Mouse (Mus musculus) hindbrain, postnatal 0 days (tissue): ENCODE data around the gene Ehd1. TPM values are rescaled to one million over a fixed set of nuclear protein-coding genes. Genes with fewer than 3 reads are reported as not detected.
A peak's percentile ranks its signal among the peaks of the same experiment; 100 is the strongest.

Source experiments
- ATAC-seq: fragments of 200-750 bp; cut with Nextera tagmentation; 2 replicates; pipeline ENCODE4 v1.8.0; 2017; ENCODE audit warnings: mild to moderate bottlenecking, moderate TSS enrichment, moderate library complexity
- DNase-seq: peaks from one replicate; pipeline ENCODE4 v3.0.0-alpha.2; 2015; ENCODE audit warnings: low spot score
- H3K27ac ChIP-seq: fragments of 300-500 bp; sonication (generic); 2 replicates; pipeline ENCODE4 v1.5.1; 2014; ENCODE audit warnings: mild to moderate bottlenecking
- H3K27me3 ChIP-seq: fragments of 300-500 bp; sonication (generic); 2 replicates; pipeline ENCODE4 v1.6.1; 2014; ENCODE audit warnings: low read length, mixed read lengths; ENCODE audit not compliant: insufficient read depth
- H3K36me3 ChIP-seq: fragments of 300-500 bp; sonication (generic); 2 replicates; pipeline ENCODE4 v1.6.1; 2014; ENCODE audit warnings: low read length, mixed read lengths; ENCODE audit not compliant: insufficient read depth
- H3K4me1 ChIP-seq: fragments of 300-500 bp; sonication (generic); 2 replicates; pipeline ENCODE4 v1.6.1; 2014; ENCODE audit warnings: antibody characterized with exemption, low read length, mixed read lengths; ENCODE audit not compliant: insufficient read depth
- H3K4me2 ChIP-seq: fragments of 300-500 bp; sonication (generic); 2 replicates; pipeline ENCODE4 v1.6.1; 2014; ENCODE audit warnings: low read depth, mild to moderate bottlenecking, low read length, moderate library complexity, mixed read lengths
- H3K4me3 ChIP-seq: fragments of 300-500 bp; sonication (generic); 2 replicates; pipeline ENCODE4 v1.5.1; 2014; ENCODE audit warnings: low read length
- H3K9ac ChIP-seq: fragments of 300-500 bp; sonication (generic); replicated peaks from 2 replicates; pipeline ENCODE4 v1.6.1; 2014; ENCODE audit warnings: mild to moderate bottlenecking, low read length, moderate library complexity, mixed read lengths
- H3K9me3 ChIP-seq: fragments of 300-500 bp; sonication (generic); 2 replicates; pipeline ENCODE4 v1.6.1; 2016; ENCODE audit warnings: low read length, mixed read lengths
- CTCF ChIP-seq: IDR thresholded peaks from 2 replicates; pipeline ENCODE4 v1.5.1; 2016; ENCODE audit warnings: antibody characterized with exemption, control low read depth, low read depth
- WGBS: fragments of 180-500 bp; shearing (Covaris S2); extraction: QIAGEN DNeasy Blood & Tissue Kit; methylation state at CpG from one replicate; pipeline ENCODE4 v1.1.7; 2014; 5-methylcytosine and 5-hydroxymethylcytosine counted together
- polyA plus RNA-seq: library from polyadenylated mRNA; unstranded; fragments of >200 nt; fragmentation: Nextera tagmentation; extraction: Ambion mirVana; gene quantifications from 2 replicates; pipeline ENCODE4 v1.2.1, GENCODE M21; 2015
- total RNA-seq: library from RNA; depleted of rRNA; stranded (reverse); fragments of >200 nt; gene quantifications from 2 replicates; pipeline ENCODE4 v1.2.3, GENCODE M21; 2014

Ehd1 gene
- total and polyA plus RNA-seq, 2 experiments from 2014 or later, result 77.5 to 135 TPM

DNA sequence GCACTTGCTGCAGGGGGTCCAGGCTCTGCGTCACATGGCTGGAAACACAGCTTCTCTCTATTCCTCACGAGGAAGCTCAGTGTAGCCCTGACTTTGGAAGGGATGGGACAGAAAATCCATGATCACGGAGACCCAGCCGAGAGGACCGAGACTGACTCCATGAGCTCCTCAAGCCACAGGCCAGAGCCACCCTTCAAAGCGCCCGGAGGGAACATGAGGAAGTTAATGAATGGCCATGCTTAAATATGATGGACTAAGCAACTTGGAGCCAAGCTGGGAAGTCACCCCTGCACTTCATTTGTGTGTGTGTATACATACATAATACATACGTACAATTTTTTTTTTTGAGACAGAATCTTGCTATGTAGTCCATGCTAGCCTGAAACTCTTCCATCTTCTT, 5.3 kb upstream of the Ehd1 start:
- no peaks in the 10 kb centered on the region for H3K9me3 ChIP-seq
- H3K9ac ChIP-seq, result no peak overlapping the region
- H3K4me1 ChIP-seq, result peaks cover 7% of the 10 kb centered on the region
- no peak overlapping the region for H3K27ac ChIP-seq
- DNase-seq, result no peak
- TF ChIP-seq CTCF, result no peak
- WGBS, result 42% methylated on average over 8 of the region's 8 CpGs
- ATAC-seq, result no peak
- H3K4me2 ChIP-seq, result no peak overlapping the region
- H3K27me3 ChIP-seq, result no peaks in the 10 kb centered on the region
- H3K36me3 ChIP-seq, result no peaks in the 10 kb centered on the region
- H3K4me3 ChIP-seq, result no peak overlapping the region

DNA sequence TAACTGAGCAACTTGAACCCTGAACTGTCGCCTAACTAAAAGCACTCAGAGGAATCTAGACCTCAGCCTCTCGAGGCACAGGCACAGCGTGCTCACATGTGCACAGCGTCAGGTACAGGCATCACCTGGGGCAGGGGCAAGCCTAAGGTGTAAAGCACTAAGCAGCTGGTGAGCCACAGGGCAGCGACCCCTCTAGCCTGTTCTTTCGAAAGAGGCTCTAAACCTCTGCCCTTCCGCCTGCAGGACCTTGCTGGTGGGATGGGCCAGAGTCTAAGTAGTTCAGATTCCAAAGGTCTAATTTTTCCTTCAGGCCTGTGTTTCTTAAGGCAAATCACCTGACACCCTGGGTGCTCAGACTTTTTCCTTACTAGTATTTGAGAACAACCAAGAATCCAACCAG, 4.5 kb upstream of the Ehd1 start:
- no peak for TF ChIP-seq CTCF
- H3K9ac ChIP-seq, result no peak overlapping the region
- ATAC-seq (no peak), DNase-seq (no peak)
- H3K9me3 ChIP-seq, result no peaks in the 10 kb centered on the region
- 71% methylated on average over 7 of the region's 7 CpGs for WGBS
- no peaks in the 10 kb centered on the region for H3K27me3 ChIP-seq
- H3K36me3 ChIP-seq, result no peaks in the 10 kb centered on the region
- H3K27ac ChIP-seq, result no peak overlapping the region
- H3K4me3 ChIP-seq, result no peak overlapping the region
- no peak overlapping the region for H3K4me2 ChIP-seq
- H3K4me1 ChIP-seq, result peaks cover 7% of the 10 kb centered on the region

DNA sequence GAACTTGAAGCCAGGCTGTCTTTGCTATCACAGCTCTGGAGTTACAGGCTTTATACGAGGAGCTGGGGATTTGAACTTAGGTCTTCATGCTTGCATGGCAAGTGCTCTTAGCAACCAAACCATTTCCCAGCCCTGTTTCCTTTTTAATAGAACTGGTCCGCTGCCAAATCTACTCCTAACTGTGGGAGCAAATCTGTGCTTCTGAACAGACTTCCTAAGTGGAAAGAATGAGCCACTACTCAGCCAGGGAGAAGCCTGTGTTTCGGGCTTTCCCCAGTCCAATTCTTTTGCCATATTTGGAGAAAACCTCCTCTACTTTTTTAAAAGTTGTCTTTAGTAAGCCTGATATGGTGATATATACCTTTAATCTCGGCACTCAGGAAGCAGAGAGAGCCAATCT, 3.8 kb upstream of the Ehd1 start:
- WGBS, result 83% methylated on average over 4 of the region's 4 CpGs
- DNase-seq (no peak), ATAC-seq (no peak)
- Histone ChIP-seq H3K9me3 (no peaks in the 10 kb centered on the region), H3K4me2 (no peak overlapping the region), H3K4me3 (no peak overlapping the region), H3K36me3 (no peaks in the 10 kb centered on the region), H3K27ac (no peak overlapping the region), H3K4me1 (peaks cover 10% of the 10 kb centered on the region), H3K9ac (no peak overlapping the region), H3K27me3 (no peaks in the 10 kb centered on the region)
- no peak for TF ChIP-seq CTCF

GRCm38 (mm10) chr19:6273592-6273991, 2.9 kb upstream of the Ehd1 start:
- H3K4me2 ChIP-seq, result no peak overlapping the region
- WGBS, result 82% methylated on average over 4 of the region's 4 CpGs
- no peaks in the 10 kb centered on the region for H3K27me3 ChIP-seq
- no peak overlapping the region for H3K9ac ChIP-seq
- H3K4me1 ChIP-seq, result peaks cover 19% of the 10 kb centered on the region
- ATAC-seq (no peak), DNase-seq (no peak)
- no peak for TF ChIP-seq CTCF
- no peak overlapping the region for H3K4me3 ChIP-seq
- H3K9me3 ChIP-seq, result no peaks in the 10 kb centered on the region
- no peaks in the 10 kb centered on the region for H3K36me3 ChIP-seq
- no peak overlapping the region for H3K27ac ChIP-seq

DNA sequence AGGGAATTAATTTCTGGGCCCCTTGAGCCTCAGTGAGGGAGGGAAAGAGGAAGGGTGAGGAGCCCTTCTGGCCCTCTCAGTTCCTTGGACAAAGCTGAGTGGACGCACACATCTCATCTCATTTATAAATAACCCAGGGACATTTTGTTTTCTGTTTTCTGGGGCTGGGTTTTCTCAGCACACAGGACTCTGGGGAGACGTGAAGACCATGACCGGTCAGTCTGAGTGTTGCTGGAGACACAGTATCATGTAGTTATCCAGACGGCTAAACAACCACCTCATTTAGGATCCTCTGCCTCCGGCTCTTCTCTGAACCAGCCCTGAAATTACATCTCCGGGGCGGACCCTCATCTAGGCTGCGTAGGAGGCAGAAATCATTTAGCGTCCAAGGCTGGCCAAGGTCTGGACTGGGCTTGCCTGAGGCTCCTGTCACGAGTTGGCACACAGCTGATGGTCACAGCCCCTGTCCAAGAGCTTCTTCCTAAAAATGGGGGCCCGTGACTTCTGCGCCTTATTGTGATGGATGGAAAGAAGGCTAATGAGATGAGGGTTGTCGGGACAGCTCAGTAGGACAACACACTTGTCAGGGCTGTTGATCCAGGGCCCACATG, 2.4 kb upstream of the Ehd1 start:
- WGBS, result 88% methylated on average over 13 of the region's 13 CpGs
- H3K36me3 ChIP-seq, result no peaks in the 10 kb centered on the region
- no peak overlapping the region for H3K4me3 ChIP-seq
- no peak for TF ChIP-seq CTCF
- H3K9me3 ChIP-seq, result no peaks in the 10 kb centered on the region
- ATAC-seq (no peak), DNase-seq (no peak)
- no peak overlapping the region for H3K4me2 ChIP-seq
- no peak overlapping the region for H3K27ac ChIP-seq
- peaks cover 24% of the 10 kb centered on the region for H3K4me1 ChIP-seq
- H3K9ac ChIP-seq, result no peak overlapping the region
- H3K27me3 ChIP-seq, result no peaks in the 10 kb centered on the region

DNA sequence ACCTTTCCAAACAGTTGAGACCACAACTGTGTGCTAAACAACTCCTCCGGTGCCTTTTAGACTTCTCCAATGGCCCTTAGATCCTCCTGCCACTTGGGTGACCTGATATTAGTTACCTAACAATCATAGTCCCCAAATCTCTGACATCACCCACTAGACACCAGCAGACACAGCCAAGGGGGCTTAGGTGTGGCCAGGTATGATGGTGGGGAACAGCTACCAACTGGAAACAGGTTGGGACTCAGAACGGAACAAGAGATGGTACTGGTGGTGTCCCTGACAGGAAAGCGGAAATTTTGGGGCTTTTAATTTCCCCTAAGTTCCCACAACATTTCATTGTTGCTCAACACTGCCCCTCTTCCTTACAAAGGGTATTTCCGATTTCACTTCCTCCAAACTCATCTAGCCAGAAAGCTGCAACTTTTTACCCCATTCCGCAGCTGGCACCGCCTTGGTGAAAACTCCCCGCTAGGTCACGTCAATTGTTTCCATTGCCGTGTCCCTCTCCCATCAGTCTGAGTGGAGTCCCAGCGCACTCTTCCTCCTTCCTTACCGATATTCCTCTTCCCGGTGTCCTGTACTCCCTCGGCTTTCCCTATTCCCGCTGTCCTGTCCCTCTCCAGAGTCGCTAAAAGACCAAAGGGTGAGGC, 660 bp upstream of the Ehd1 start:
- Histone ChIP-seq H3K9ac (peak overlapping the region; percentile 46), H3K4me1 (peaks cover 33% of the 10 kb centered on the region), H3K27me3 (no peaks in the 10 kb centered on the region), H3K4me2 (peak overlapping the region; percentile 92), H3K9me3 (no peaks in the 10 kb centered on the region), H3K4me3 (peak overlapping the region; percentile 61), H3K27ac (peak overlapping the region; percentile 73; the same call in 1 of the 2 replicates), H3K36me3 (no peaks in the 10 kb centered on the region)
- 5% methylated on average over 15 of the region's 15 CpGs for WGBS
- DNase-seq (peak; percentile 35), ATAC-seq (no peak)
- peak; percentile 19; the same call in 1 of the 2 replicates for TF ChIP-seq CTCF
